Mouse (Mus musculus): ENCODE results near the gene Ppp1r3e.

Ppp1r3e gene

DNA sequence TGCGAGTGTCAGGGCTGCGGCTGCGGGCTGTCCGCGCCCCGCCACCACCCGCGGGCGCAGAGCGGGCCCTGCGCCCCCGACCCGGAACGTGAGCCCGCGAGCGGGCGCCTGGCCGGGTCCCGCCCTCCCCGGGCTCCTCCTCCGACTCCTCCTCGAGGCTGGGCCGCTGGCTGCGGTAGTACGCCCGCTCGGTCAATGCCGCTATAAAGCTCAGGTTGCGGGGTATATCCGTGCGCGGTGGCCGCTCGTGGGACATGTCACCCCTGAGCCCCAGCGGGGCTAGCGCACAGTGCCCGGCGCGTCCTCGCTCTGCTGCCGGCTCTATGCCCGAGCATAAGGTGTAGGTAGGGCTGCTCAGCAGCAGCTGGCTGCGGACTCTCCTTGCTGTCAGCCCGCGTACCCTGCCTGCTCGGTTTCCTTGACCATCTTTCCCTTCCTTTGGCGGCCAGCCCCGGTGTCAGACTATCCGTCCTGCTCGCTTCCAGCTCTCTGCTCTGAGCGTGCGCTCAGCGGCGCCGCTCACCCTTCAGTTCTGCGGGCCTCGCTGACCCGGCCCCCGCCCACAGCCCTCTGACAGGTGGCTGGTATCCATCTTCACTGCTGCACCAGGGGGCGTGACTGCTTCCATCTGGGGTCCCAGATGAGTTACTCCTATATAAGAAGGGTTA lies at the start of gene Ppp1r3e:
Ppp1r3e (minus strand) TSS at position 503 of the 668 bp plus-strand sequence.
- DNase-seq (ENCODE audit: low read depth, low spot score): peak; percentile 47

DNA sequence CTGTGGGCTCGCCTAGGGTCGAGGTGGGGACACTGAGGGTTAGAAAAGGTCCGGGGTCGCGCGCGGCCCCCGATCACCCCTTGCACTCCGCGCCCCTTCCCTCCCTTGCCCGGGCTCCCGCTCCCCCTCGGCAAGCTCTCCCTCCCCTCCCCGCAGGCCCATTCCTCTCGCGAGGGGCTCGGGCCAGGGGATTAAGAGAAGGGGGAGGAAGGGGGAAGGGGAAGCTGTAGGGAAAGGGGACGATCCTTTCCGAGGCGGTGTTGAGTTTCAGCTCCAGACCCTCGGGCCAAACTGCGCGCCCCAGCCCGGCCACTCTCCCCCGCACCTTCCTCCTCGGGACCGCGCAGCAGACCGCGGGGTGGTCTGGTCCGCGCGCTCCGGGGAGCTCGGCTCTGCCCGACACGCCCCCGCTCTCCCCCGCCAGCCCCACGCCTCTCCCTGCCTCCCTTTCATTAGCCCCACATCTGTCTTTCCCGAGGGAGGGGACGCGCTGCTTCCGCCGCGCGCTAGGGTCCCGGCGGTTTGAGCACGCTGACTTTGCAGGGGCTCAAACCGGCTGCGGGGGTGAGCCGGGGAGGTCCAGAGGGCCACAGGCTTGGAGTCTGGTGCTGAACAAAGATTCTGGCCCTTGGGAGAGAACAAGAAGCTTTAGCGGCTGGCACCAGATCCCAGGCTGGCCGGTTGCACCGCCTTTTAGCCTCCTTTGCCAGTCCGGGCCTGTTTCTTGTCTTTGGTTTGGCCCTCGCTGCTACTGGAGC lies 49.2 kb upstream of the Ppp1r3e start:
- peak; percentile 30 for DNase-seq (ENCODE audit: low read depth, low spot score)

DNA sequence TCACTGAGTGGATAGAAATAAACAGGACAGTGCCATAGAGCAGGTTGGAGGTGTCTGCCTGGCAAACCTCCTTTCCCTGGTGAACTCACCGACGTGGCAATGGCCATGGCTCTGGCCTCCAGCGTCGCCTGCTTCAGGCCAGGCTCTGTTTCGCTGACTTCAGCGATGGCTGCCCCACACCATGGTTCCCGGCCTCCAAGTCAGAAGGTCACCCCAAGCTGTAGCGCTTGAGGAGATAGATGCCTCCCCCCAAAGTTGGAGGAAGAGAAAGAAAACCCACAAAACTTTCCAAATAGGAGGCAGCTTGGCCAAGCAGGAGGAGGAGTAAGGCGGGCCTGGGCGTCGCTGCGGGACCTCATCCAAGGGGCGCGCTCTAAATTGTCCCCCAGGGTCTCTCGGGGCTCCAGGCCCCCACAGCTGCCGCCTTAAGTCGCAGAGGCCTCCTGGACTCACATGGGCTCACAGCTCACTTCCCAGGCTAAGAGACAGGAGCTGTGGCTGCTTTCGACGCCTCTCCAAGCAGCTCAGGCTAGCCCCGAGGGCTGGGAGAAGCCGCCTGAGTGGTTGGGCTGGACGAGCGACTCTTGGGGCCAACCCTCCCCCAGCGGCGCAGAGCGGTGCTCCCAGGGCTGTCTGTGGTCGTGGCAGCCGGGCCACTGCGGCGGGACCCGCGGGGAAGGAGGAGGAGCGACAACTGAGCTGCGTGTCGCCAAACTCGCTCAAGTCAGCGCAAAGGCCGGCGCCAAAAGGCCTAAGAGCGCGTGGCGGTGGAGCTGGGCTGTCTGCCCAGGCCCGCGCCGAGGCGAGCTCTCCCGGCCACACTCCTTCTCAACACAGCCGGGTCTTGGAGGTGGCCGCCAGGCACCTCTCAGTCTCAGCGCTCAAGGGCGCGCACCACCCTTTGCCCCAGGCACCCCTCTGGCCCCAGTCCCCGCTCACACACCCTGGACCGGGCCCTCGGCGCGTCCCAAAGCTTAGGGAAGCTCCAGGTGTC lies 48.3 kb upstream of the Ppp1r3e start, which contains the start of gene Efs:
Efs (minus strand) TSS at position 778 of the 994 bp plus-strand sequence.
- DNase-seq (ENCODE audit: low read depth, low spot score): peak; percentile 58

DNA sequence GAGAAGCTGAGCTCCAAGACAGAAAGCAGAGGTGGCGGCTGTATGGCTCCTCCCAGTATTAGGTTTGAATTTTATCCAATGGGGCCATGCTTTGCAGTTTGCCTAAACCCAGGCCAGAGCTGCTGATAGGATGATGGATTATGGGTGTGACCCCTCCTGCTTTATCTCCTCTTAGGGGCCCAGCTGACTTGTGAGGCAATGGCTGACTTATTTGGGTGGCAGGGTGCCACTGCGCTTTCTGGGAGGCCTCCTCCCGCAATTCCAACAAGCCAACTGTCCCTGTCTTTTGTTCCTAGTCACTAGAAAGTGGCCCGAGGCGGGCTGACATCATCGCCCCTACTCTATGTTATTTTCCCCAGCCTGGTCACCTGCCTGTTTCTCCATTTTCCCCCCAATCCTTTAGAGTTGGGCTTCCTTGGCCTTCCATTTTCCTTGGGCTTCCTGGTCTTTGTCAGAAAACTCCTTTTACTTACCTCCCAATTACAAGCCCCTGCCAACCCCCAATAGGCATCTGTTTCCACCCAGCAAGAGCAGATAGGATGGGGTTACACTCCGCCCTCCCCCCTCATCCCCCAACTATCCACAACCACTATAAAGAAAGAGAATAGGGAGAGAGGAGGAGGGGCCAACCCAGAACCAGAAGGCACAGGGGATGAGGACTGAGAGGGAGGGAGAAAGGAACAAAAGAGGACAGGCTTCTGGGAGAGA lies 47.4 kb upstream of the Ppp1r3e start:
- peak; percentile 77 for DNase-seq (ENCODE audit: low read depth, low spot score)

DNA sequence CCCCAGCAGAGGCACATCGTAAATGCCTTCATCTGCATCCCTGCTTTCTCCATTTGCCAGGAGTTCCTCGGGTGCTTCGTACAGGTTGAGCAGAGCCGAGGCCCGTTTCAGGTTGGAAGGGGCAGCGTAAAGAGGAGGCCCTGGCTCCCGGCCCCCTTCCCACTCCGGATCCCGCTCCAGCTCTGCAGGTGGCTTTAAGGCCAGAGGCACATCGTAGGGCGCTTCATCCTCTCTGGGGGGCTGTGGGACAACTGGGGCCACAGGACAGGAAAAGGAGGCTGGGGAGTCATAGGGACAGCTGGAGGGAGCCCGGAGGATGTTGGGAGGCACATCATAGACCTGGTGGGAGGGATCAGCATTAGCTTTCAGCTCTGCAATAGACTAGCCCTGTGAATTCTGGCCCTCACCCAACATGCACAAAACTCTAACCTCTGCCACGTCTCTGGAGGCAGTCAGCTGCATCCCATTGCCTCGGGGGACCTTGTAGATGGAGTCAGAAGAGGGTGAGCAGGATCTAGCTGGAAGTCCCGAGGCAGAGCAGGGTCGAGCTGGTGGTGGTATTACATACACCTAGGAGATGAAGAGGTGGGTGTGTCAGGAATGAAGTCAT lies 42.8 kb upstream of the Ppp1r3e start:
- no peak for DNase-seq (ENCODE audit: low read depth, low spot score)

DNA sequence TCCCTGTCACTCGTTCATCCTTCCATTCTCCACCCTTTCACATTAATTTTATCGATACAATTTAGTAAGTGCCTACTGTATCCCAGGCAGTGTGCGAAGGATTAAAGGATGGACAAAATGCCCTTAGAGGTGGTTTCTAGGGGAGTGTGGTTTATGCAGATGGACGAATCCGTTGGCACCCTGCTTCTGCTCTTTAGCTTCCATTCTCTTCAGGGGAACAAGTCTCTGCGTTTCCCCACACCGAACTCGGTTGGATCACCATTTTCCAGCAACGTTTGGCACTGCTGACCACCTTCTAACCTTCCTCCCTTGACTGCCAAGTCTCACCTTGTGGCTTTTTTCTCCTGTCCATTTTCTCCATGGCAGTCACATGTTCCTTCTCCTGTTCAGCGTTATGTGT lies 36.0 kb upstream of the Ppp1r3e start:
- no peak for DNase-seq (ENCODE audit: low read depth, low spot score)

DNA sequence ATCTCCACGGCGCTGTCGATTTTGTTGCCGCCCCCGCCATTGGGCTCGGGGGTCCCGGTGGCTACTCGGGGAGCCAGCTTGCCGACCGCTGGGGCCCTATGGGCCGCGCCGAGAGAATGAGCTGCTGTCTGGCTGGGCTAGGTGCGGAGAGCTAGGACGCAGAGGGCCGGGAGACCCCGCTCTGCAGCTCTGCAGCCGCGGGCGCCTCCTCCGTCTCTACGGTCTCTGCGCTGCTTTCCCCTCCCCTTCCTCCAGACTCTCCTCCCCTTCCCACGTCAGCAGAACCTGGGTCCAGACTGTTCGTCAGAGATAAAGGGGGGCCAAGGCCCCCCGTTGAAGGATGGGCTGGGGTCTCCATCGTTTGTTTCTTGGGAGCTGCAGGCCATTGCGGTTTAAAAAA lies 35.5 kb upstream of the Ppp1r3e start, which contains the start of gene Slc22a17:
Slc22a17 (minus strand) TSS at position 247 of the 400 bp plus-strand sequence.
- DNase-seq (ENCODE audit: low read depth, low spot score): peak; percentile 40

DNA sequence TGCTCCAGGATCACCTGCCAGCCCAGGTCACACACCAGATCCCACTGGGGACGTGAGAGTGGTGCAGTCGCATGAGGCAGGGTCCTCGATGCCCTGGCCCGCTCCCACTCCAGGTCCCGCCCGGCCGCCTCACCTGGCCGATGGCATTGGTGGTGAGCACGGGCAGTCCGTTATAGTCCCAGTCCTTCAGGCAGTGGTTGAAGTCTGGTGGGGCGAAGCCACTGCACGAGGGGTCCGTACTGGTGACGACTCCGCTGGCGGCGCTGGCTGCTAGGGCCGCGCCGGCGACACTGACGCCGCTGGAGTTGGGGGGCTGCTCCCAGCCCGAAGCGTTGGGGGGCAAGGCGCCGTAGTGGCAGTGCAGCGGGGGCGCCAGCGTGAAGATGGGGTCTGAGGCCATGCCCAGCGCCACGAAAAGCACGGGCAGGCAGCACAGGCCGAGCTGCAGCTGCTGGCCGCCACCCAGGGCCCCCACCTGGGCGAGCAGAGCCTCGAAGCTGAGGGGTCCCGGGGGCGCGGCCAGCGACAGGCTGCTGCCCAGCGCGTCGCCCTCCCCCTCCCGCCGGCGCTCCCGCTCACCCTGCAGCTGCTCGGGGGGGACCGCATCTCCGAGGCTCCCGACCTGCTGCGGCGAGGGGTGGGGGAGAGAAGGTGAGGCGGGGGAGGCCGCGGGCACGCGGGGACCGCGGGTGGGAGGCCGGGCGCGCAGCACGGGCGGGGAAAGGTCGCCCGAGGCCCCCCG lies 34.9 kb upstream of the Ppp1r3e start:
- DNase-seq (ENCODE audit: low read depth, low spot score): no peak

DNA sequence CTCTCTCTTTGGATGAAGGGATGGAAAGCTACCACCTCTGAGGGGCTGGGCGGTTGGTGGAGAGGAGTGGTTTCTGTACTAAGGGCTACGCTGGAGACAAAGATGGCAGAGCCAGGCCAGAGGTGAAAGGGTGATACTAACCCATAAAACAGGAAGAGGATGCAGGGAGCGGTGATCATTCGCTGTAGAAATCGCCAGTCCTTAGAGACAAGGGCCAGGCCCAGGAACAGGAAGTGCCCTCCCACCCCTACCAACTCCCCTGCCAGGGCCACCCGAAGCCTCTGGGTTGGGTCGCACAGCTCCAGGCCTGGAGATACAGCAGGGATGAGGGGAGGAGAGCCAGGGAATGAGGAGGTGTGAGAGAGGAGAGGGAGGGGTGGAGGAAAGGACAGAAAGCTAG lies 31.3 kb upstream of the Ppp1r3e start:
- no peak for DNase-seq (ENCODE audit: low read depth, low spot score)

DNA sequence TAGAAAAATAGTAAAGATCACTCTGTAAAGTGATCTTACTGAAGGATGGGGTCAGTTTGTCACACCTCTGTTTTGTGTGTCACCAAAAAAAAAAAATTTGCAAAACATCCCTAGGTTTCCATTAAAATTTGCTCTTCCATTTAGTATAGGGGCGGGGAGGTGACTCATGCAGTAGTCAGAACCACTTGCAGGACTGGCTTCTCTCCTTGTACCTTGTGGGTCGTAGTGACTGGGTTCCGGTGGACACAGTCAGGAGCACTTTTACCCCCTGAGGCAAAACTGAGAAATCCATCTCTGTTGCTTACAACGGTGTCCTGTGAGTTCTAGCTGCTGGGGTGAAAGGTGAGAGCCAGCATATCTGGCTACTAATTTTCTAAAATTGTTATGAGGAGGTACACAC lies 26.3 kb upstream of the Ppp1r3e start:
- DNase-seq (ENCODE audit: low read depth, low spot score): no peak

DNA sequence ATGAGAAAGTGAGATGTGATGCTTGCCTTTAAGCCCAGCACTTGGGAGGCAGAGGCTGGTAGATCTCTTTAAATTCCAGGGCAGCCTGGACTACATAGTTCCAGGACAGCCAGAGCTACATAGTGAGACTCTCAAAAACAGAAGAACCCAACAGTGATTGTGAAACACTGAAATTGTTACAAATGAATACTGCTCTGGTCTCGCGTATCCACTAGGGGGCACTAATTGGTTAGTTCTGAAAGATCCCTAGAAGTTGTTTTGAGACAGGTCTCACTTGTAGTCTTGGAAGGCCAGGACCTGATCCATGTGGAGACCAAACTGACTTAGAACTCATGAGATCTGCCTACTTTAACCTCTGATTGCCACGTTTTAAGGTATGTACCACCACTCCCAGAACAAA lies 23.0 kb upstream of the Ppp1r3e start:
- peak; percentile 73 for DNase-seq (ENCODE audit: low read depth, low spot score)

DNA sequence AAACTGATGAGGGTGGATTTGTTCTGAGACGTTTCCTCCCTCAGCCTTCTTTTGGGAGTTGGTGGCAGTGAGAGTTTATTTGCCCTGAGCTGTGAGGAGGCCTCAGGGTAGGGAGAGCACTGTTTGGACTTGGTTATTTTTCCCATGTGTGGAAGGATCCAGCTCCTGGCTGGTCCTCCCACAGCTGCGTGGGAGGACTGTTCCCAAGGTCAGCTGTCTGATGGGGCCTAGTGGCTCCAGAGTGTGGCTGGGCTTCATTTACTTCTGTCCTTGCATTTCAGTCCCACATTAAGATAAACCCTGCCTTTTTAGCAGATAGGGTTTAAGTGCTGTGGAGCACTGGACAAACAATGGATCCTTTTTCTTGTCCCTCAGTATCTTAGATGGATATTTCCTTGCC lies 20.1 kb upstream of the Ppp1r3e start:
- DNase-seq (ENCODE audit: low read depth, low spot score): no peak

DNA sequence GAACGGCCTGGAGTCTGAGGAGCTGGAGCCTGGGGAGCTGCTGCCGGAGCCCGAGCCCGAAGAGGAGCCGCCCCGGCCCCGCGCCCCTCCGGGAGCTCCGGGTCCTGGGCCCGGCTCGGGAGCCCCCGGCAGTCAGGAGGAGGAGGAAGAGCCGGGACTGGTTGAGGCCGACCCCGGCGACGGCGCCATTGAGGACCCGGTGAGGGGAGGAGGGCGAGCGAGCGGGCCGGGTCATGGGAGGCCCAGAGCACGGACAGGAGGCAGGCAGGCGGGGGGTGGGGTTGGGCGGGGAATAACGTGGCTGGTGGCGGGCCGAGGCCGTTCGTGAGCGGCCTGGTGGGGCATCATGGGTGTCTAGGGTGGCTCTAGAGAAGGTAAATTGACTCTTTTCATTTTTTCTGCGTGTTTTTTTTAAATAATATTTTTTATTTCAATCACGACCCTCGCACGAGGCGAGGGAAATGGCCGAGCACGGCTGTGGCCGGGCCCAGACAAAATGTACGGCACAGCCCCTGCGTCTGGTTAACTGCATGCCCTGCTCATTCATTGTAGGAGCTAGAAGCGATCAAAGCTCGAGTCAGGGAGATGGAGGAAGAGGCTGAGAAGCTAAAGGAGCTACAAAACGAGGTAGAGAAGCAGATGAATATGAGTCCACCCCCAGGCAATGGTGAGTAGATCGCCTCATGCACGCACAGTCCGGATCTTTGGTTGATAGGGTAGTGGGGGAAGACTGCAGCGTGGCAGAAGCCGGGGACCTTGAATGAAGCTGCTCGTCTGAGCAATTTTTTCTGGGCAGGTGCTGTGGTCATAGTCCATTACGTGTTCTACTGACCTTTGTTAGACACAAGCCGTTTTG lies 17.2 kb upstream of the Ppp1r3e start:
- DNase-seq (ENCODE audit: low read depth, low spot score): no peak

DNA sequence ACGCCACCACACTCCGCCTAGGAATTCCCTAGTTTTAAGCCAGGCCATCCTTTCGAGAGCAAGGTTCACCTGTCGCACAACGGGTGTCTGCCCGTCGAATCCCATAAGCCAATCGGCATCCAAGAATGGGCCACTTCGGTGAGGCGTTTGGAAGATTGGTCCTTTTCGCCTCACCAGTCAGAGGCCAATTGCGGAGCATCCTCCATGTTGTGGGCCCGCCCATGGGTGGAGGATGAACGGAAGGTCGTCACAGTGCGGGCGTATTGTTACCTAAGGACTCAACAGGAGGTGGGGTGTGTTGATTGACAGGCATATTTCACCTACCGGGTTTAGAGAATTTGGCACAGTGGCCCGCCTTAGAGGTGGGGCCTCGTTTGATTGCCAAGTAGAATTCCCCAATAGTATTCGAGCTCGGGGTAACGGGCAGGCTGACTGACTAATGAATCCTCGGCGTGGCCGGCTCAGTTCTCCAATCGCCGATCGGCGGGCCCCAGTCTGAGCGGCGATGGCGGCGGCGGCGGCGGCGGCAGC lies 16.4 kb upstream of the Ppp1r3e start:
- peak; percentile 99 for DNase-seq (ENCODE audit: low read depth, low spot score)

DNA sequence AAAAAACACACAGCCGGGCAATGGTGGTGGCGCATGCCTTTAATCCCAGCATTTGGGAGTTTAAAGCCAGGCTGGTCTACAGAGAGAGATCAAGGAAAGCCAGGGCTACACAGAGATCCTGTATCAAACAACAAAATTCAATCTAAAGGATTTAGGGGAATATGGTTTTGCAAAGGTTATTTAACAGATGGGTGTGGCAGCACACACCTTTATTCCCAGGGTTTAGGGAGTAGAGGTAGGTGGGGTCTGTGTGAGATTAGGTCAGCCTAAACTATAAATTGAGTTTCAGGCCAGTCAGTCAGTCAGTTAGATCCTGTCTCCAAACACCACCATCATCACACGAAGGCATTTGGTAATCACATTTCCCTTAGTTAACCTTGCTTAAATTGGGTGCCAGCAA lies 14.8 kb upstream of the Ppp1r3e start, which contains the start of gene Pabpn1:
Pabpn1 (plus strand) TSS at position 301 of the 400 bp plus-strand sequence.
- DNase-seq (ENCODE audit: low read depth, low spot score): no peak

DNA sequence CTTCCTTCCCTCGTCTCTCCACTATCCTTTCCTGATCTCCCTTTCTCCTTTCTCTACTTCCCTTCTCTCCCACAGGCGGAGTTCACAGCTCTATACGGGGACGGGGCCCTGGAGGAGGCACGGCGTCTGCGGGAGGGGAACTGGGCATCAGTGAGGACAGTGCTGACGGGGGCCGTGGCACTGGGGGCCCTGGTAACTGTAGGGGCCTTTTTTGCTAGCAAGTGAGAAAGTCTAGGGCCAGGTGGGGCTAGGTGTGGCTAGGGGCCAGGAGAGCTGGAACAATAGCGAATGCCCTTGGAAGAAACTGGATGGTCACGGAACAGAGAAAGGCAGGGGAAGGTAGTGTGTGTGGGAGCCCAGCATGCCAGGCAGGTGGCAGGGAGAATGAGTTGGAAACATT lies 8.0 kb upstream of the Ppp1r3e start:
- no peak for DNase-seq (ENCODE audit: low read depth, low spot score)

DNA sequence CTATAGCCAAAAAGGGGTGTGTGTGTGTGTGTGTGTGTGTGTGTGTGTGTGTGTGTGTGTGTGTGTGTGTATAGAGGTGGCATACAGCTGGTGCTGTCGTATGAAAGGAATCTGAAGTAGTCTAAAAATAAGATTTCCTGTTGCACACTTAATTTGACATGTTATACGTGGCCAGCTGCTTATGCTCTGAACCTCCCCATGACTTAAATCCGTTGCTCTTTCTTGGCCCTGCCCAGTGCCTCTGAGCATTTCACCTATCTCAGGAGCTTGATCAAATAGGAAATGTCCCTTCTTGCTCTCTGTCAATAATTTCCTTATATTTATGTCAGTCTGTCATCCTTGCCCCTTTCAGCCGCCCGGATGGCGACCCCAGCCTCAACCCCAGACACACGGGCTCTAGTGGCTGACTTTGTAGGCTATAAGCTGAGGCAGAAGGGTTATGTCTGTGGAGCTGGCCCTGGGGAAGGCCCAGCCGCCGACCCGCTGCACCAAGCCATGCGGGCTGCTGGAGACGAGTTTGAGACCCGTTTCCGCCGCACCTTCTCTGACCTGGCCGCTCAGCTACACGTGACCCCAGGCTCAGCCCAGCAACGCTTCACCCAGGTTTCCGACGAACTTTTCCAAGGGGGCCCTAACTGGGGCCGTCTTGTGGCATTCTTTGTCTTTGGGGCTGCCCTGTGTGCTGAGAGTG lies 6.8 kb upstream of the Ppp1r3e start:
- no peak for DNase-seq (ENCODE audit: low read depth, low spot score)
